Mouse (Mus musculus) limb, embryonic 15.5 days (tissue): ENCODE measurements at regions not wholly inside any gene's neighbourhood (a gene's known extent, or its start where the extent isn't known, plus 50 kb on each side); places are given as distances from the start of the nearest gene placed in this dataset.

Experiments
- ATAC-seq: fragments of 200-750 bp; cut with Nextera tagmentation; 2 replicates; pipeline ENCODE4 v1.8.0; 2017; ENCODE audit warnings: low read depth, moderate TSS enrichment; ENCODE audit not compliant: insufficient number of reproducible peaks, low FRiP score, low TSS enrichment
- H3K27ac ChIP-seq: fragments of 300-500 bp; sonication (generic); 2 replicates; pipeline ENCODE4 v1.5.1; 2015; ENCODE audit warnings: moderate library complexity, mild to moderate bottlenecking, inconsistent platforms
- H3K27me3 ChIP-seq: fragments of 300-500 bp; sonication (generic); 2 replicates; pipeline ENCODE4 v1.6.1; 2015; ENCODE audit warnings: inconsistent platforms
- H3K36me3 ChIP-seq: fragments of 300-500 bp; sonication (generic); 2 replicates; pipeline ENCODE4 v1.6.1; 2015; ENCODE audit warnings: inconsistent platforms
- H3K4me1 ChIP-seq: fragments of 300-500 bp; sonication (generic); 2 replicates; pipeline ENCODE4 v1.6.1; 2015; ENCODE audit warnings: inconsistent platforms
- H3K4me2 ChIP-seq: fragments of 300-500 bp; sonication (generic); 2 replicates; pipeline ENCODE4 v1.6.1; 2015; ENCODE audit warnings: mild to moderate bottlenecking, inconsistent platforms
- H3K4me3 ChIP-seq: fragments of 300-500 bp; sonication (generic); 2 replicates; pipeline ENCODE4 v1.5.1; 2015; ENCODE audit warnings: mild to moderate bottlenecking, inconsistent platforms
- H3K9ac ChIP-seq: fragments of 300-500 bp; sonication (generic); 2 replicates; pipeline ENCODE4 v1.6.1; 2015; ENCODE audit warnings: inconsistent platforms
- H3K9me3 ChIP-seq: fragments of 300-500 bp; sonication (generic); 2 replicates; pipeline ENCODE4 v1.6.1; 2016; ENCODE audit warnings: inconsistent platforms
- WGBS: fragments of 180-500 bp; shearing (Covaris S2); methylation state at CpG from one replicate; pipeline ENCODE4 v1.1.7; 2015; 5-methylcytosine and 5-hydroxymethylcytosine counted together

GRCm38 (mm10) chr8:59499618-59500017 is 587.2 kb upstream of the Galntl6 start:
- no peak overlapping the region for H3K4me3 ChIP-seq
- no peaks in the 10 kb centered on the region for H3K4me1 ChIP-seq
- no peaks in the 10 kb centered on the region for H3K27me3 ChIP-seq
- no peak overlapping the region for H3K4me2 ChIP-seq
- no peak overlapping the region for H3K27ac ChIP-seq
- no peaks in the 10 kb centered on the region for H3K9me3 ChIP-seq
- no peaks in the 10 kb centered on the region for H3K36me3 ChIP-seq
- 85% methylated on average over 1 of the region's 1 CpGs for WGBS
- ATAC-seq: no peak
- no peak overlapping the region for H3K9ac ChIP-seq

DNA sequence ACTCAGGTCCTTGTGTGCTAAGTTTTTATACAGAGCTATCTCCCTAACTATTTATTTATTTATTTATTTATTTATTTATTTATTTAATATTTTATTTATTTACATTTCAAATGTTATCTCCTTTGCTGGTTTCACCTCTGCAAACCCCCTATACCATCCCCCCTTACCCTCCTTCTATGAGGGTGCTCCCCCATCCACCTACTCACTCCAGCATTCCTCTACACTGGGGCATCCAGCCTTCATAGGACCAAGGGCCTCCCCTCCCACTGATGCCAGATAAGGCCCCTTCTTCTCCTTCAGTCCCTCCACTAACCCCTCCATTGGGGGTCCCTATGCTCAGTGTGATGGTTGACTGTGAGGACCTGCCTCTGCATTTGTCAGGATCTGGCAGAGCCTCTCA is 579.0 kb upstream of the Galntl6 start:
- Histone ChIP-seq H3K9me3 (no peaks in the 10 kb centered on the region), H3K4me2 (no peak overlapping the region), H3K4me3 (no peak overlapping the region), H3K36me3 (no peaks in the 10 kb centered on the region), H3K27ac (no peak overlapping the region), H3K27me3 (no peaks in the 10 kb centered on the region), H3K4me1 (no peaks in the 10 kb centered on the region), H3K9ac (no peak overlapping the region)
- ATAC-seq: peak; percentile 35; the same call in 1 of the 2 replicates

- H3K36me3 ChIP-seq: no peaks in the 10 kb centered on the region
- H3K27ac ChIP-seq: no peak overlapping the region
- H3K4me1 ChIP-seq: no peaks in the 10 kb centered on the region
- H3K9me3 ChIP-seq: no peaks in the 10 kb centered on the region
- no peak overlapping the region for H3K9ac ChIP-seq
- ATAC-seq: no peak
- no peaks in the 10 kb centered on the region for H3K27me3 ChIP-seq
- no peak overlapping the region for H3K4me2 ChIP-seq
- WGBS: 12% methylated on average over 3 of the region's 3 CpGs
- no peak overlapping the region for H3K4me3 ChIP-seq
Measured at GRCm38 (mm10) chr8:59478257-59478656, 565.8 kb upstream of the Galntl6 start.

- no peaks in the 10 kb centered on the region for H3K4me1 ChIP-seq
- no peak overlapping the region for H3K4me2 ChIP-seq
- H3K4me3 ChIP-seq: no peak overlapping the region
- no peaks in the 10 kb centered on the region for H3K36me3 ChIP-seq
- ATAC-seq: no peak
- 83% methylated on average over 1 of the region's 1 CpGs for WGBS
- no peak overlapping the region for H3K9ac ChIP-seq
- no peaks in the 10 kb centered on the region for H3K27me3 ChIP-seq
- H3K27ac ChIP-seq: no peak overlapping the region
- no peaks in the 10 kb centered on the region for H3K9me3 ChIP-seq
Measured at GRCm38 (mm10) chr8:59474195-59474594, 561.8 kb upstream of the Galntl6 start.

GRCm38 (mm10) chr8:59448622-59449021 is 536.2 kb upstream of the Galntl6 start:
- Histone ChIP-seq H3K27ac (no peak overlapping the region), H3K4me1 (no peaks in the 10 kb centered on the region), H3K4me3 (no peak overlapping the region), H3K9ac (no peak overlapping the region), H3K36me3 (no peaks in the 10 kb centered on the region), H3K27me3 (no peaks in the 10 kb centered on the region), H3K9me3 (no peaks in the 10 kb centered on the region), H3K4me2 (no peak overlapping the region)
- no peak for ATAC-seq
- WGBS: 66% methylated on average over 4 of the region's 4 CpGs

DNA sequence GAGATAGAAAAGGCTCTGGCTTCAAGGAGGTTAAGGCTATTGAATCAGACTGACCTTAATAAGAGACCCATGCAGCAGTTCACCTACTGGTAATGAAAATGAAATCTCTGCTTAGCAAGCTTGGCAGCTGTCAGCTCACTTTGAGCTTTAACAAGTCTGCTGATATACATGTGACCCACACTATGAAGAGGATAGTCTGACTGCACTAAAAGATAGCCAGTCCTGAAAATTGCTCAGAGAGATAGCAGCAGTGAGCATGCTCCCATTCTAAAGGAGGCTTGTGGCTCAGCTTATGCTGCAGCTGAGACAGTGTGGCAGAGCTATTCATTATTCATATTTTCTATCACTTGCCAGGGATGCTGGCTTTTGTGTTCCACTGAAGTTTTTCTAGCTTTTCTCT is 491.2 kb upstream of the Galntl6 start:
- Histone ChIP-seq H3K4me3 (no peak overlapping the region), H3K27me3 (no peaks in the 10 kb centered on the region), H3K36me3 (no peaks in the 10 kb centered on the region), H3K4me1 (no peaks in the 10 kb centered on the region), H3K9me3 (no peaks in the 10 kb centered on the region), H3K9ac (no peak overlapping the region), H3K27ac (no peak overlapping the region), H3K4me2 (no peak overlapping the region)
- no peak for ATAC-seq

DNA sequence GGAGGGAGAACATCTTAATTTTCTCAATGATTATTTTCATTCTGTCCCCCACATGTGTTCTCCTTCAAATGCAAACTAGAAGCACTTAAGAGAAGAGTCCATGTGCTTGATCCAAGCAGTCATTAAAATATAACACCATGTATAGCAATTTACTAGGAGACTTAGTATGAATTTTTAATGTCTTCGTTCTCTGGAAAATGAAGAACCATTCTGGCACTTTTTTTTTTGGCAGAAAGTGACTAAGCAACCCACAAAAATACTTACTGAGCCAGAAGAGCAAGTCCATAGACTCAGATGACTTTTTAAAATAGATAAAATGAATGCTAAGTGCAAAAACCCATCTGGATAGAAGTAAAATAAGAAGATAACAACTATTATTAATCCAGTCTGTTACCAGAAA is 477.3 kb upstream of the Galntl6 start:
- no peaks in the 10 kb centered on the region for H3K36me3 ChIP-seq
- no peak overlapping the region for H3K9ac ChIP-seq
- no peak overlapping the region for H3K4me2 ChIP-seq
- H3K4me1 ChIP-seq: no peaks in the 10 kb centered on the region
- 61% methylated on average over 1 of the region's 1 CpGs for WGBS
- no peak for ATAC-seq
- H3K4me3 ChIP-seq: no peak overlapping the region
- no peak overlapping the region for H3K27ac ChIP-seq
- no peaks in the 10 kb centered on the region for H3K9me3 ChIP-seq
- H3K27me3 ChIP-seq: no peaks in the 10 kb centered on the region

DNA sequence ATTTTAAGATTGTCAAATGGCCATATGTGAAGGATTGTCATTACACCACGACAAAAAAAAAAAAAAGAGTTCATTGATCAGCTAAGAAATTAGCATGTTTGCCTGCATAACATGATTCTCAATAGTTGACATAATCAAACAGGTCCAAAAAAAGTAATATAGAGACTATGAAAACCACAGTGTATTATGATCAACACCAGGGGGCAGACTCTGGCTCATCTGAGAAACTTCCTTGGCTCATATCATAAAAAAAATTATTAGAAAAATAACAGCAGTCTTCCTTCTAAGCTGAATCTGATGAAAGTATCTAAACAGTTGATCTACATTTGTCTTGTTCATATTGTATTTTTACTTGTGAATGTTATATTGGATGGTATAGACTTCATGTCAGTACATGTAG is 472.3 kb upstream of the Galntl6 start:
- no peak for ATAC-seq
- no peaks in the 10 kb centered on the region for H3K36me3 ChIP-seq
- WGBS: 53% methylated on average over 1 of the region's 1 CpGs
- no peaks in the 10 kb centered on the region for H3K27me3 ChIP-seq
- no peak overlapping the region for H3K4me2 ChIP-seq
- no peak overlapping the region for H3K9ac ChIP-seq
- H3K9me3 ChIP-seq: no peaks in the 10 kb centered on the region
- H3K4me3 ChIP-seq: no peak overlapping the region
- H3K27ac ChIP-seq: no peak overlapping the region
- no peaks in the 10 kb centered on the region for H3K4me1 ChIP-seq

- no peaks in the 10 kb centered on the region for H3K36me3 ChIP-seq
- no peak for ATAC-seq
- WGBS: 80% methylated on average over 3 of the region's 3 CpGs
- H3K4me3 ChIP-seq: no peak overlapping the region
- H3K27ac ChIP-seq: no peak overlapping the region
- no peaks in the 10 kb centered on the region for H3K4me1 ChIP-seq
- no peaks in the 10 kb centered on the region for H3K27me3 ChIP-seq
- no peaks in the 10 kb centered on the region for H3K9me3 ChIP-seq
- H3K9ac ChIP-seq: no peak overlapping the region
- H3K4me2 ChIP-seq: no peak overlapping the region
Measured at GRCm38 (mm10) chr8:59352983-59353382, 440.5 kb upstream of the Galntl6 start.

- no peak for ATAC-seq
- H3K27me3 ChIP-seq: no peaks in the 10 kb centered on the region
- H3K4me3 ChIP-seq: no peak overlapping the region
Measured at GRCm38 (mm10) chr8:59334990-59335389, 422.6 kb upstream of the Galntl6 start.

More at GRCm38 (mm10) chr8:59334990-59335389, 422.6 kb upstream of the Galntl6 start:
- Histone ChIP-seq H3K9ac (no peak overlapping the region), H3K9me3 (no peaks in the 10 kb centered on the region), H3K27ac (no peak overlapping the region), H3K4me2 (no peak overlapping the region), H3K4me1 (no peaks in the 10 kb centered on the region), H3K36me3 (no peaks in the 10 kb centered on the region)
